Mouse (Mus musculus) cerebellum, postnatal 14 days (tissue): ENCODE data around the gene Tuba3b.

ENCODE experiments used
- DNase-seq, 2 experiments: peaks; one replicate each; pipeline ENCODE4 v3.0.0; 2021; ENCODE audit warnings: mixed read lengths in 2 of 2

The Tuba3b gene

DNA sequence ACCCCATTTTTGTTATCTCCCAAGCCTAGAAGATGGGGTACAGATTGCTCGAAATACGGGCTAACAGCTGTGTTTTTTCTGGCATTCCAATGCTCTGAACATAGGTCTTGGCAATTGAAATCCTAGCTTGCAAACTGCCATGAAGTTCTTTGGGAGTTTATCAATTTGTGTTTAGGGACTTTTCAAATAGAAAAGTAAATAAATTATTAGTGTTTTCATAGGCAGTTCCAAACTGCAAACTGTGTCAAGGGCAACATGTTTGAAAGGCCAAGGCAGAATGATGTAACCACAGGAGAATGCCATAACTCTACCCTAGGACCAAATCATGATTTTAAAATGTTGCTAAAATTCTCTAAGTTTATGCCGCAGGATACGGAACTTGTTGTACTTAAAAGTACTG, 7.8 kb upstream of the Tuba3b start:
- no peak for DNase-seq

DNA sequence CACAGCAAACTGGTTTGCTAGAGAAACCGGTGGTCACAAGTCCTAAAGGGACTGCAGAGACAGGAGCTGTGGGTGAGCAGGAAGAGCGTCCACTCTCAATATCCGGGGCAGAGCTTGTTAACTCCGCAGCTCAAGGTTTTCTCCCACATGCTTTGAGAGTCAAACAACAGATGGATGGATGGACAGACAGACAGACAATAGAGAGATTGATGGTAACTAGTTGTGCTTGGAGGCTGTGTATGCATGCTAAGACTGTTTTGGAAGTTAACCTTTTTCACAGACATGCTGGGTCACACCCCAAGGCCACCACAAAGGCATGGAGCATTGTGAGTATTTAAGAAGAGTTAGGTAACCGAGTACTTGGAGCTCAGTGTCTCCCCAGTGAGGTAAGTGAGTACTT, 6.9 kb upstream of the Tuba3b start:
- no peak for DNase-seq

DNA sequence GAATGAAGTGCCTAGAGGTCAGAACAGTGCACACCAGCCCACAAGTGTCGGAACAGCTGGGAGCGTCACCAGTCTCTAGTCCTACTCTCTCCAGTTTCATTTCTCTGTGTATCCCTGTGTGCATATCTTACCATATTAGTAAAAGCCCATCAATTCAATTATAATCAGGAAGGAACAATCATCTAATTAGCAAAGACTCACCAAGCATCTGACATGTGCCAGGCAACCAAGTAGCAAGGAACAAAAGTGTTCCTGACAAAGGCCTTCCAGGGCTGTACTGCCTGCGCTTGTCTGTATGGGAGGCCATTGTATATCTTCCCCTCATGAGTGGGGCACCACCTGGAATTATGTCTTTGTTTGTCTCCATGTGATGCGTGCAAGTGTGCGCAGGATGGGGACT, 4.7 kb upstream of the Tuba3b start:
- no peak for DNase-seq

DNA sequence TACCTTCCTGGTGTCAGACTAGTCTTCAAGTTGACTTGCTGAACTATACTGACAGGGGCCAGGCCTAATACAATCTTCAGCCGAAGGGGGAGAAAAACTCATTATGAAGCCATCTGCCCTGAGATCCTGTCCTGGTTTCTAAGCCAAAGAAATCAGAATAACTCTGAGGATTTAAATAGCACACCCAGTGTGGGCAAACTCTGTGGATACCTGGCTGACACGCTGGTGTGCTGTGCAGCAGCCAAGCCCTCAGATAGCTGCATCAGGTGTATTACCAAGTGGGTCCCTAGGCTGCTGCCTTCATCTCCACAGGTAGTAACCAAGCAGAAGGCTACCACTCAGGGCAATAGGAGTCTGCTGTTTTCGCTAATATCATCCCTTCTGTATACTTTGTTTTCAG, 2.9 kb upstream of the Tuba3b start:
- peak; percentile 63 to 79 for DNase-seq

DNA sequence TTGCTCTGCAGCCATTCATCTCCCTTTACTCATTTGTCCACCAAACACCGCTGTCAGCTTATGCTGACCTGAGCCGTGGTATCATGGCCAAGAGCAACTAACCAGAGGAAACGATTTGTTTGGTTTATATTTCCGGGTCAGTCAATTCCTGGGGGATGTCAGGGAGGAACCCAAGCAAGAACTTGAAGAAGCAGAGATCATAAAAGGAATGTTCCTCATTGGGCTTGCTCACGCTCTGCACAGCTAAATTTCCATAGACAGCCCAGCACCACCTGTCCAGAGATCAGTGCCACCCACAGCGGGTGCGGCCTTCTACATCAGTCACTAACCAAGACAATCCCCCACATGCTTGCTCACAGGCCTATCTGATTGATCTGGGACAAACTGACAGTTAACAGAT, 1.3 kb upstream of the Tuba3b start, which contains the start of gene Lmntd1:
Gene Lmntd1 (minus strand): TSS at position 101 of the 400 bp plus-strand sequence.
- DNase-seq = no peak

DNA sequence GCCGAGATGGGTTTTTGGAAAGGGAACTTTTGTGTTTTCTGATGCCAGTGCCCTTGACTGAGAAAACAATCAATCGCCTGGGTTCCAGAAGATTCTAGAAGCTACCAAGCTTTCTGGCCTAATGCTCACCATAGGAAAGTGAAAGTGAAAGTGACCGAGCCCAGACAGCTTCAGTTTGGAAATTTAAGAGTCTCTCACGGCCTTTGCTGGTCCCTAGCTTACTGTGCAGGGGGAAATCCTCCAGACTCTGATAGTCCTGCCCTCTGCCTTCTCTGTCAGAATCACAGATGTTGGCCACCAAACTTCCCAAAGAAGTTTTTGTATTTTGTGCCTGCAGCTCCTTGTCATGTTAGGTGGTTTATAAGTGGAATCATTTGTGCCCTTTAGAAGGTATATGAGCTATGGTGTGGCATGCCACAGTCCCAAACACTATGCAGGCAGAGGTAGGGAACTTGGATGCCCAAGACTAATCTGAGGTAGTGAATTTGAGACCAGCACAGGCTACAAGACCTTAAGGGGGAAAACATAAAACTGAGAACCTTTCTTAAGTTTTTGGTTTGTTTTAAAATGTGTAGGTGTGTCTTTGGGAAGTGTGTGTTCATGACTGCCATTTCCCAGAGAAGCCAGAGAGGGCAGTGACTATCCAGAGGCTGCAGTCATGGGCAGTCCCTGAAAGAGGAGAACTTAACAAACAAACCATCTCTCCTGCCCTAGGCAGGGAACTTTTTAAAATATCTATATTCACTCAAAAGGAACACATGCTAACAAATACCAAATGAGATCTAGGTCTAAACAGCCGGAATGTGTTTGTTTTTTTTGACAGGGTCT, 1.1 kb downstream of the Tuba3b start:
- no peak for DNase-seq

DNA sequence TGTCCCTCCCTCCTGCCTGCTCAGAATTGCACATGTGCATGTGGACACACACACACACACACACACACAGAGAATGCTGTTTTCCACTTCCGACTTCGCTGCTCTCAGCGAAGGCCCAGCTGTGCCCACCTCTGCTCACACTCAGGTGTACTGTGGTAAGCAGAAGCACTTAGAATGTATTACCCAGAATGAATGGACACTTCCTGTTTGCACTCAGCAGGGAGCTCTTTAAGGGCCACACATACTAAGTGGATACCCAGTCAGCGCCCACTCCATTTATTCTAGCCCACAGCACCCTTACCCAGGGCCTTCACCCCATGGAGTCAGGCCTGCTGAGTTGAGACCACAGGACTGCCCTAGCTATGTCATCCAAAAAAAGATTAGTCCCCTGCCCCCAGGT, 7.6 kb downstream of the Tuba3b start:
- DNase-seq = no peak

DNA sequence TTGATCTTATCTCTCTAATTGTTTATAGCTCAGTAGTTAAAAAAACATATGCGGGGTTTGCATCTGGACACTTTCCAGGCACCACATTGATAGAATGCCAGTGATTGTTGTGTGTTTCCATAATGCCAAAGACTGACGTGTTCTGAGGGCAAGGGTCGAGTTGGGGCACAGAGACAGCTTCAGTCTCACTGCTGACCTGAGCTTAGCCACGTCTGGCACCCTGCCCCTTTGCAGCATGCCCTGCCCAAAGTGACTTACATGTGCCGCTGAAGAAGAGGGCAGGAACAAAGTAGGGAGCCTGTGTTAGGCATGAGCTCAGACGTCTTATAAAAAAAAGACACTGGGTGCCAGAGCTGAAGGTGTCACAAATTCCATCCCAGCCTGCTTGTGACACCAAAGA, 14.7 kb downstream of the Tuba3b start:
- DNase-seq = peak in 1 of 2 experiments; percentile 15

DNA sequence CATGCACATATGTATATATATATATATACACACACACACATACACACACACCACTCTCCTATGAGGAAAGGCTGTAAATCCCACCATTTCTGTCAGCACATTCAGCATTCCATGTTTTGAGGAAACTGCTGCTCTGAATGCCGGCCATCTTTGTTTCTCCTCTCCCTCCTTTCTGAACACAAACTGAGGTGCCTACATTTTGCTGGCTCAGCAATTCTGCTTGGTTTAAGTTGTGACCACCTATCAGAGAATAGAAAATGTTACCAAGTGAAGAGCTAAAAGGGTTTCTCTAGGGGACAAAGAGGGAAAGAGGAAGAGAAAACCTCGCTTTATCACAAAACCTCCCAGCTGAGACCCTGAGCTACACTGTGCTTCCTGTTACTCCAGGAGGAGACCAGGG, 18.9 kb downstream of the Tuba3b start:
- no peak for DNase-seq

DNA sequence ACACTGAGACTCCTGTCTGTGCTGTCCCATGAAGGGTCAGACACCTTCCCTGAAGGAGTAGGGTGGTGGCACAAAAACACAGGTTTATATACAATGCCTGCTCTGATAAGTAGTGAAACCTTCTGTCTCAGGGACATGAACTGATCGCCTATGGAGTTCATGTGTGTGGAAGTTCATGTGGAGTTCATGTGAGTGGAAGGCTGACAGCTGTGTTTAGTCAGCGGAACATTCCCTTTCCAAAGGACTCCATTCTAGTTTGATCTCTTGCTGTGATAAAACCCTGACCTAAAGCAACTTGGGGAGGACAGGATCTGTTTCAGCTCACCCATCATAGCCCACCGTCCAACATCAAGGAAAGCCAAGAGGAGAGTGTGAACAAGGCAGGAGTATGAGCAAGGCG, 21.1 kb downstream of the Tuba3b start:
- DNase-seq = no peak

DNA sequence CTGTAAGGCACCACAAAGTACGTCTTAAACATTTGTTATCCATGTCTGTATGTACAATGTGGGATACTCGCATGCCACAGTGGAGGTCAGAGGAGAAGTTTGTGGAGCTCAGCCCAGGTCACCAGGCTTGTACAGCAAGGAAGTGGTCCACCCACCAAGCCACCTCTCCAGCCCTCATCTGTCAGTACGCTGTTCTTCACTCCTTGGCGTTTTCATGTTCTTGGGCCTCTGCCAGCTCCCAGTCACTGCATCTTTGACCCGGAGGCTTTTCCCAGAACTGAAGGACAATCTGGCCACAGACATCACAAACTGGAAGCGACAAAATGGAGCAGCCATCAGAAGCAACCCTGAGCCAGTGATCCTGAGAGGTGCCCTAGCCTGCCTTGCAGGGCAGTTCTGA, 22.7 kb downstream of the Tuba3b start:
- peak in 1 of 2 experiments; percentile 40 for DNase-seq

DNA sequence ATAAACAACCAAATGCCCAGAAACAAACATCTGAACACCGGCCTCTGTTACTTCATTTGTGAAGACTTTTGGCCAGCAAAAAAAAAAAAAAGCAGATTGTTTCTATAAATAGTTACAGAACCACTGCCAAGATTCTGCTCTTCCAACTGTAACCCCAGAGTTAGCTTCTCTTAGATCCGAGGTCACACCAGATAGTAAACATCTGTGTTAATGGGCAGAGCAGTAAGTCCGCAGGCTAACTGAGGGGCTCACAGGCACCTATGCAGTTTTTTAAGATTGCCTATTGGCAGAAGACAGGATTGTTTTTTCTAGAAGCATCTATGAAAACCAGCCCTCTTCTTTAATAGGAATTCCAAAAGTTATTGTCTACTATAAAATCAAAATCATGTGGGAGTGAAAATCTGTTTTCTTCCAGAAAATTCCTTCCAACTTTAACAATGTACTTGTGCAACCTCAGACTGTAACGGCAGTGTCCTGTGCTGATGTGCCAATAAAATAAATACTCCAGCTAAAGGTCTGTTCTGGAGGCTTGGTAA, 25.5 kb downstream of the Tuba3b start:
- DNase-seq = no peak

DNA sequence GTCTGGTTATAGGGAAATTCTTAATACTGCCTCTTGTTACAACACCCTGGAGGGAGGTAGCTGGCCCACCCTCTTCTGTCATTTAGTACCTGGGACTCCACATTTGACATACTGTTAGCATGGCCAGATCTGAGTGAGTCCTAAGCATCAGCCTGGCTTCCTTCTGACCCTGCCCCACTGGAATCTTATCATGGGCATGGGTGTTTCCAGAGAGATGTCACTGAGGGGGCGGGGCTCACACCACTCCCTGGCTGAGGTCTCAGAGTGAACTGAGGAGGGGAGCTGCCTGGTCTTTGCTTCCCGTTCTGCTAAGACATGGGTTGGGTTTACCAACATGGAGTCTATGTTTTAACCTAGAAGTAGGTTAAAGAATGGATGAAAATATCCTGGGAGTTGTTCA, 36.4 kb downstream of the Tuba3b start:
- DNase-seq = no peak

DNA sequence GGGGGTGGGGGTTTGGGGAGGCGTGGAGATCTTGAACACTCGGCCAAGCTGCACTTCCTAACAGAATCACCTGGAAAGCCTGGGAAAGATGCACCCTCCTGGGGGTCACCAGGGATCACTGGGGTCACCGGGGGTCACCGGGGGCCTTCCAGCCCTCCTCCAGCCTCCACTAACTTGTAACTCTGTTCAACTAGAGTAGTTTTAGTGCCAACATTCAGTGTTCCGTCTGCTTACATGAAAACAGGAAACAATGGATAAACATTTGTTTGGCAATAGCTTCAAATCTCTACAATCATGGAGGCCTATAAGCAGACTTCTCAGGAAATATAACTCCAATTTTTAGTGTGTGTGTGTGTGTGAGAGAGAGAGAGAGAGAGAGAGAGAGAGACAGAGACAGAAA, 37.4 kb downstream of the Tuba3b start:
- no peak for DNase-seq

DNA sequence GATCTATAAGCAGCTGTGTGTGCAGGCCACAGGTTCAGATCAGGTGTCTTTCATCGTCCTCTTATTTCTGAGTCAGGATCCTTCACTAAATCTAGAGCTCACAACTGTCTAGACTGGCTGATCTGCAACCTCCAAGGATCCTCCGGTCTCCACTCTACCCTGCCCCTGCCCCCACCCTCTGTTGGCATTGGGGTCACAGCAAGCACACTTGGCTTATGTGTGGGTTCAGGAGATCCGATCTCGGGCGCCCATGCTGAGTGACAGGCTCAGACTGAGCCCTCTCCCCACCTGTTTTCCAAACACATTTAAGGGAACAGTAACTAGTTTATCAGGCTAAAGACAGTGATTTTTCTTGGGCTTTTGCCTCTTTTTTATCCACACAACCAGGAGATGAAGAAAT, 38.1 kb downstream of the Tuba3b start:
- no peak for DNase-seq

DNA sequence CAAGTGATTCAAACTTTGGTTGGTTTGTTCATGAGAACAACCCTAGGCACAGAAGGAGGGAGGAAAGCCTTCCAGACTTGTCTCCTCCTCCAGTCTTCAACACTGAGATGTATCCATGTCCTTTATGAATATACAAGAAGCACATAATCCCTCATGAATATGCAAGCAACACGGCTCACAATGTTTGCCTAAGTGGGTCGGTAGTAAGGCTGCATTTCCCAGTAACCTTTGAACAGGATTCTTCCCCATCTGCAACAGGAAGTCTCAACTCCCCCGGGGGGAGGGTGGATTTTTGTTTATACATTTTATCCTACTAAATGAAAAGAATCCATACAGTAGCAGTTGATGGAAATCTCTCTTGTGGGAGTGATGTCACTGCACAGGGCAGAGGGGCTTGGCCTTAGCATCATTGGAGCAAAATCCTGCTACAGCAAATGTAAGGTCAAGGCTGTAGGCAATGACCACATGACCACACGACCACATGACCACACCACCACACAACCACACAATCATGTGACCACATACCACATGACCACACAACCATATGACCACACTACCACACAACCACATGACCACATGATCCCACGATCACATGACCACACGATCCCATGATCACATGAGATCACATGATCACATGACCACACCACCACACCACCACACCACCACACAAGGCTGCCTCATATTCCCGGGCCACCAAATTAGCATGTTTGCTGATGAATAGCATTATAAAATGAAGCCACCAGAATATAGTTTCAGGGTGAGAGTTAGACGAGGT, 38.7 kb downstream of the Tuba3b start:
- DNase-seq = no peak

DNA sequence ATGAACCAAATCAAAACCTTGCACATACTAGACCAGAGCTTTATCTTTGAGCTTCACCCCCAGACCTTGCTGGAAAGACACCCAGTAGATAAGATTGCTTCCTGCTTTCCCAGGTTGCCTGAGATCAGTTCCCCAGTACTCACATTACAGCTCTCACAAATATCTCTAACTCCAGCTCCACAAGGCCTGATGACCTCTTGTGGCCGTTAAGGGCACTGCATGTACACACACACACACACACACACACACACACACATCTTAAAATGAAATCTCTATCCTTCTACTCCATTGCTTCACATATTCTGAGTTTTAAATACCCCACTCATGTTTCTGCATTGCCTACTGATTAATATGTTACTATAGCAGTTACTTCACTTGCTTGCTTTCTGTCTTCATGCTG, 40.1 kb downstream of the Tuba3b start:
- DNase-seq = peak in 1 of 2 experiments; percentile 22

DNA sequence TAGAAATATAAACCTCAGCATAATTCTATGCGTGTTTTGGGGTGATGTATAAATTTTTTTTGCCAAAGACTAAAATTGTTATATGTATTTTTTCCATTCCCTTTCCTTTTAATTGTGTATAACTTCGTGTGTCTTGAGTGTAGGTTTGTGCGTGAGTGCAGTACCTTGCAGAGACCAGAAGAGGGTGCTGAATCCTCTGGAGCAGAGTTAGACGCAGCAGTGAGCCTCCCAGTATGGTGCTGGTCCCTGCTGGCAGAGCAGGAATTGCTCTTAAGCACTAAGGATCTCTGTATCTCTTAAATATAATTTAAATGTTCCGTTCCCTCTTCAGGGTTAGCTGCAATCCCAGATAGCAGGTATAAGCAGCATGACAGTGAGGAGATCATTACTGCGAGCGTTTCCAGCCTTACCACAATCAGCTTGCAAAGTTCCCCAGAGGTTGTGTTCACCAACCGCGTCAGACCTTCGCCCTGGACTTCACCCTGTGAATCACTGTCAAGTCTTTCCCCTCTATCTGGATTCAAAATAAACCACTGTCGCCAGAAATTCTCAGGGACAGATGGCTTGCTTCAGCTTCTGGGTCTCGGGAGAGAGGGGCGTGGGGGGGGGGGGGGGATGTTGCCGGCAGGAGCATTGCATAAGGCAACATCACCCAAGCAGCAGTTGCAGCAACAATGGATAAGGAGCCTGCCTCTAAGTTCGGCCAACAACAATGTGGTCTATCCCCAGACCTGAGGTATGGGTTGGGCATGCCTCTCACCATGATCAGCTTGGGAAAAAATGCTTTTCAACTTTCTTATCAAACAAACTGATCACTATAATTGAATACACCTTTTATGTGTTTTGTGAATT, 41.4 kb downstream of the Tuba3b start:
- DNase-seq = peak in 1 of 2 experiments; percentile 43

DNA sequence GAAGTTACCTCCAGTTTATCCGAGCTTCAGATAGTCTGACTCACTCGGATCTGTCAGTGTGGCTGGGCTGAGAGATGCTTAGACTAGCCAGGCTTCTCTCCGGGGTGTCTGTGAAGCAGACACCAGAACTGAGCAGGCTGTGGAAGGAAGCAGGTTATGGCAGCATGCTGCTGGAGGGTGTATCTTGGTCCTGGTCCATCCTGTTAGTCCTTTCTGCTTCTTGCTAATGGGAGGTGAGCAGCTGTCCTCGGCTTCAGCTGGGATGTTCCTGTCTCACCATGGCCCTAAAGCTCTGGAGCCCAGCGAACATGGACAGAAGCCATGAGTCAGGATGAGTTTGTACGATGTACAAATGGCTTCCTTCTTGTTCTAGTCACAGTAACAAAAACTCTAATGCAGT, 43.6 kb downstream of the Tuba3b start:
- peak; percentile 25 to 39 for DNase-seq

DNA sequence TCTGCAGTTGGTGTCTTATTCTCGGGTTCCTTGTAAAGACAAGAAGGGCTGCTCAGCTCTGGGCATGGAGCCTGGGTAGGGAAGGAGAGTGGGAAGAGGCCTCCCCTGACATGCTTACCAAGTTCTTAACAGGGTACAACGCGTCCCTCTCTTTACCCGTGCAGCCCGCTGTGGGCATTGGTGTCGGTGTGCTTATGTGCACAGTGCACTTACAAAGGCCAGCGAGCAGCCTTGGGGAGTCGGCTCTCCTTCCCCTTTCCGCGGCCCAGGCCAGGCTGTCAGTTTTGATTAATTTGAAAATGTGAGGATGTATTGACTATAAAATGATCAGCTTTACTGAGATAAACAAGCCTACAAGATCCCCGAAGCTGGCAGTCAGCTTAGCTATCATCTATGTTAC, 45.4 kb downstream of the Tuba3b start:
- no peak for DNase-seq

DNA sequence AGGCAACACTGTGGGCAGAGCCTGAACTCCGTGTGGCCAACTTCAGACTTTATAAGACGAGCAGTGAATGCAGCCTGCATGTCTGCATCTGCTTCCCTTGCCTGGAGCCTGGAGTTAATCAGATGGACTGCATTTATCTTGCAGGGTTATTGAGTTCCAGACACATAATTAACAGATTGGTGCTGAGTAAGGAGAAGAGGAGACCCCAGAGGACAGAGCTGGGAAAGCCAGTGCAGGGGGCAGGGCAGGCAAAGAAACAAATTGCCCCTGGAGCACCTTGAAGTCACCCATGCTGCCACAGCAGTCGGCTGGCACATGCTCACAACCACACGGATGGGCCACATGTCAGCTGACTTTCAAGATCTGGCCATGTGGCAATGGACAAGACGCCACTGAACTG, 48.7 kb downstream of the Tuba3b start:
- DNase-seq = no peak

DNA sequence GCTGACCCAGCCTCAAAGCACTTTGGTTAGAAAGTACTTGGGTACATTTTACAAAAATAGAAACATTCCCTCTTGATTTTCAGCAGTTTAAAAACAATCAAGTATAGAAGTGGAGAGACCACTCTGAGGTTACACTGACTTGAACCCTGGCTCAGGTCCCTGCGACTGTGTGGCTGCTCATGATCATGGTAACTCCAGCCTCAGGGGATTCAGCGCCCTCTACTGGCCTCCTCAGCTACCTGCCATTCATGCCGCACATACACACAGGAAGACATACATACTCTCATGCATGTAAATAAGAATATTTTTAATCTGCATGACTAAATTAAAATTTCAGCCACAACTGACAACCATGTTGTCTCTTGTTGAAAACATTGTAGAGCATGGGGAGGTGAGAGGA, 50.2 kb downstream of the Tuba3b start:
- peak in 1 of 2 experiments; percentile 32 for DNase-seq

DNA sequence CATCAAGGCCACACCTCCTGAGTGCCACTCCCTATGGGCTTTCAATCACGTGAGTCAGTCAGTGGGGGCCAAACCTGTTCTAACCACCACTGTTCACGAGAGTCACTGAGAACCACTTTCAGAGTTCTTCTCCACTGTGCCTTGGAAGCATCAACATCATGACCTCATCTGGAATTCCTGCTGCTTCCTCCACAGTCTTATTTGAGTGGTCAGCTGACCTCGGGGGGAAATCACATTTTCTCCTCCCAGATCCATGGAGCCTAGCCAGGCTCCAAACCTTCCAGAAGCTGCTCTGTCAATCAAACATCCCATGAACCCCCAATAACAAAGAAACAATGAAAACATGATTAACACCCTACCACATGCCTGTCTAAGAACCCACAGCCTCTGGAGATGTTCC, 52.1 kb downstream of the Tuba3b start:
- DNase-seq = no peak
